In the genomic region with DNA sequence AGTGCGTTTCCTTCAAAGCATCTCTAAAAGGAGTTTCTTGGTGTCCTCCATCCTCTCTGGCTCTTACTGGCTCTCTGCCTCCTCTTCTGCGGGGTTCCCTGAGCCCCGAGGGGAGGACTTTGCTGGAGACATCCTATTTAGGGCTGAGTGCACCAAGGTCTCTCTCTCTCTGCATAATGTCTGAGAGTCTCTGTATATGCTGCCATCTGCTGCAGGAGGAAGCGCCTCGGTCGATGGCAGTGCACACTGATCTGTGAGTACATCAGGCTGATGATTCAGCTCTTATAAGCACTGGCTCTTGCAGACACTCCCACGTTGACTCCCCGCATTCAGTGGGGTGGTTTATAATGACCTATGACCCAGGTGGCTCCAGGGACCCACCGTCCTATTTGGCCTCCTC, we compare ENCODE assay signal across 17 mouse cellular contexts.
DNase-seq lines count a peak whose midpoint lies in the region; ATAC-seq and TF ChIP-seq lines count a peak whose summit lies in the region.
"Had no signal": no experiment of that assay in that cellular context is flagged by ENCODE, and none has a peak within 500 bp of the region (broad histone marks: within the 10 kb centered on the region; RNA-seq: fewer than 3 reads in every experiment).

No protein-coding gene starts in this region.

- no peaks in the 10 kb centered on the region for H3K9me3 ChIP-seq in hindbrain, embryonic 14.5 days (ENCODE audit: control insufficient read depth, low read length)
- H3K9me3 ChIP-seq: forebrain, embryonic 15.5 days; midbrain, embryonic 15.5 days had no signal

- no peak overlapping the region for H3K9ac ChIP-seq in hindbrain, embryonic 14.5 days
- H3K9ac ChIP-seq: forebrain, embryonic 15.5 days; limb, embryonic 12.5 days; liver, embryonic 14.5 days; midbrain, embryonic 15.5 days had no signal

- TF ChIP-seq POLR2A in cortical plate, adult 2 months (IDR thresholded peaks at IDR 0.05; ENCODE audit: extremely low read depth, insufficient read depth, low read length) = peak; percentile 43; the same call in 1 of the 2 replicates

- H3K27ac ChIP-seq in cortical plate, adult 2 months (ENCODE audit: insufficient read depth, low read length) = no peak overlapping the region
- H3K27ac ChIP-seq in hindbrain, embryonic 14.5 days = no peak overlapping the region
- H3K27ac ChIP-seq: forebrain, embryonic 15.5 days; limb, embryonic 12.5 days; liver, embryonic 14.5 days; midbrain, embryonic 15.5 days had no signal

- H3K4me3 ChIP-seq in cortical plate, adult 2 months (ENCODE audit: insufficient read depth, low read length) = no peak overlapping the region
- no peak overlapping the region for H3K4me3 ChIP-seq in hindbrain, embryonic 14.5 days (replicated peaks; ENCODE audit: low read length)
- H3K4me3 ChIP-seq: forebrain, embryonic 15.5 days; limb, embryonic 12.5 days; midbrain, embryonic 15.5 days had no signal

- 69% methylated on average over 9 of the region's 9 CpGs for WGBS in hindbrain, embryonic 14.5 days

- H3K4me2 ChIP-seq in hindbrain, embryonic 14.5 days (replicated peaks) = no peak overlapping the region
- H3K4me2 ChIP-seq: forebrain, embryonic 15.5 days; heart, embryonic 11.5 days; limb, embryonic 12.5 days; midbrain, embryonic 15.5 days had no signal

- DNase-seq in layer of hippocampus, adult 11-12 months (ENCODE audit: low spot score) = peak; percentile 50
- no peak for DNase-seq in layer of hippocampus, postnatal 10 days (ENCODE audit: low spot score in 2 of 2)
- peak; percentile 61 for DNase-seq in layer of hippocampus, adult 9-11 months
- peak; percentile 39 to 61 for DNase-seq in right cerebral cortex, postnatal 10 days (ENCODE audit: low spot score in 2 of 2)
- no peak for DNase-seq in hindbrain, embryonic 14.5 days (ENCODE audit: low spot score)
- DNase-seq in urinary bladder, postnatal 36 days (ENCODE audit: low spot score in 2 of 2) = no peak
- DNase-seq: cerebellum, adult 11-12 months; cerebellum, postnatal 25 days; gastrocnemius, postnatal 36 days; kidney, adult 9 months had no signal

- no peaks in the 10 kb centered on the region for H3K36me3 ChIP-seq in hindbrain, embryonic 14.5 days (replicated peaks; ENCODE audit: control insufficient read depth, insufficient read depth)
- H3K36me3 ChIP-seq: forebrain, embryonic 15.5 days; limb, embryonic 12.5 days; midbrain, embryonic 15.5 days had no signal

- H3K4me1 ChIP-seq in cortical plate, adult 2 months (ENCODE audit: control insufficient read depth, insufficient read depth, low read length) = peaks cover 4% of the 10 kb centered on the region
- no peaks in the 10 kb centered on the region for H3K4me1 ChIP-seq in hindbrain, embryonic 14.5 days (replicated peaks; ENCODE audit: control insufficient read depth, insufficient read depth, low read length)
- H3K4me1 ChIP-seq: midbrain, embryonic 15.5 days had no signal

- no peak for ATAC-seq in granulocyte monocyte progenitor cell, adult 5-6 weeks (replicated peaks; ENCODE audit: poor library complexity, severe bottlenecking)
- no peak for ATAC-seq in hindbrain, embryonic 14.5 days (ENCODE audit: low FRiP score)
- ATAC-seq: forebrain, embryonic 15.5 days; midbrain, embryonic 15.5 days had no signal

- no peak for TF ChIP-seq CTCF in cortical plate, adult 2 months (IDR thresholded peaks at IDR 0.05; ENCODE audit: extremely low read depth, insufficient read depth, low read length)

- no peaks in the 10 kb centered on the region for H3K27me3 ChIP-seq in hindbrain, embryonic 14.5 days (ENCODE audit: control insufficient read depth, insufficient read depth, low read length)
- H3K27me3 ChIP-seq: forebrain, embryonic 15.5 days; limb, embryonic 12.5 days; midbrain, embryonic 15.5 days had no signal

Comparison
In these comparisons a context has a peak if more than half of its experiments do, and no peak if none do; other contexts are left out.
1. DNase-seq: peak in layer of hippocampus, adult 11-12 months (single experiment), layer of hippocampus, adult 9-11 months (single experiment) and right cerebral cortex, postnatal 10 days (2 of 2); none in layer of hippocampus, postnatal 10 days (0 of 2), hindbrain, embryonic 14.5 days (single experiment) and urinary bladder, postnatal 36 days (0 of 2).